Mouse (Mus musculus): ENCODE measurements around the gene Mfap5. TPM values are rescaled to one million over a fixed set of nuclear protein-coding genes. Genes with fewer than 3 reads are reported as not detected.
"Not testable (repeated sequence)": the region's sequence is repeated elsewhere in the genome, so short reads cannot be mapped to it uniquely, and the experiment has no call there.

Gene Mfap5
- total RNA-seq, 2 experiments from 2014 or later = not detected

DNA sequence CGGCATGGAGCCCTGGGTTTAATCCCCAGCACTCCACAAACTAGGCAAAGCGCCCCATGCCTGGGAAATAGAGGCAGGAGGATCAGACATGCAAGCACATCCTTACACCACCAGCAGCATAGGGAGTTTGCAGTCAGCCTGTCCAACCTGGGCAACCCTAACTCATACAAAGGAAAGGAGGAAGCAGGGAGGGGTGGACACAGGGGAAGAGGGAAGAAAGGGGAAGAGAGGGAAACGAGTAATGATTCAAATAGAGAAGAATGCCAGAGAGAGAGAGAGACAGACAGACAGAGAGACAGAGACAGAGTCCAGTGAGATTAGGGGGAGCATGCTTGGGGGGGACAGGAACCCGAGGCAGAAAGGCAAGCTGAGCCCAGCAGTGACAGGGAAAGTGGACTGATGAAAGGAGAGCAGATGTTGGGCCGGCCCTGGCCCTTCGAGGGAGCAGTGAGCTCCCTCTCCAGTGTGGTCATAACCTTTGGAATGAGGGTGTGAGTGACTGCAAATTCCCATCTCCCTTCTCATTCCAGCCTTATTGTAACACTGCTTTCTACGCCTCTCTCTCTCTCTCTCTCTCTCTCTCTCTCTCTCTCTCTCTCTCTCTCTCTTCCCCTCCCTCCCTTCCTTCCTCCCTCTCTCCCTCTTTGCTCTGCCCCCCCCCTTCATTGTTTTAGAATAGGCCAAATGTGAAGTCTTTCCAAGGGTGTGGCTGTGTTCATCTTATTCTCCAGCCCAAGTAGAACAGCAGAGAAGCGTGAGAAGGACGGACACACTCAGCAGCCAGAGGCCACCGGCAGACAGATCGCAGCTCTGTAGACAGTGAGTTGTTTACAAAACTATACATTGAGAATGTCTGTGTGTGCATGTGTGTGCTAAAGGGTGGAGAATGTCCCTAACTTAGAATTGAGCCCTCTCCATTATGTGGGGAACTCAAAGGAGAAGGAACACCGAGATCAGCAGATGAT, 7.6 kb downstream of the Mfap5 start:
- no peak for ATAC-seq (replicated peaks; ENCODE audit: low FRiP score, poor library complexity, severe bottlenecking)

DNA sequence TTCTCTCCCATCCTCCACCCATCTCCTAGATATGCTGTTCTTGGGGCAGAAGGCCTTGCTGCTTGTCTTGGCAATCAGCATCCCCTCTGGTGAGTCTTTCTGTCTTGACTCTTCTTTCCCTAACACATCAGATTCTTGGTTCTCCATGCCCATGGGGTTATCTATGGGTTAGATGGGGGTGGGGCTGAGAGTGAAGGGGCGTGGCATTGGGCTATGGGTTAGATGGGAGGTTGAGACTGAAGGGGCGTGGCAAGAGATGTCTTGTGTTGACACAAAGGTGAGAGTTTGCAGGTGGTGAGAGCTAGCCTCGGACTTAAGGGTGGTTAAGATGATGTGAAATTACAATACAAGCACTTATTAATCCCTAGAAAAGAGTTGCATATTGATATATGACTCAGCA, 8.7 kb downstream of the Mfap5 start:
- no peak for ATAC-seq (replicated peaks; ENCODE audit: low FRiP score, poor library complexity, severe bottlenecking)

DNA sequence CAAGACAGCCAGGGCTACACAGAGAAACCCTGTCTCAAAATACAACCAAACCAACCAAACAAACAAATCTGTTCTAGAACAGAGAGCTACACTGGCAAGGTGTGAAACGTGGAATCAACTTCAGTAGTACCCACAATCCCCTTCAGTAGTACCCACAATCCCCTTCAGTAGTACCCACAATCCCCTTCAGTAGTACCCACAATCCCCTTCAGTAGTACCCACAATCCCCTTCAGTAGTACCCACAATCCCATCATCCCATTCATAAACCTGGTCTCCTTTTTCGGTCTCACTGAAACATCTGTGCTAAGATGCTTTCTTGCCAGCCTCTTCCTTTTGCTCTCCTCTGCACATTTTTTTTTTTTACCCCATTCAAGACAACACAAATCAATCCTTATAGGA, 10.1 kb downstream of the Mfap5 start:
- not testable (repeated sequence) for ATAC-seq (replicated peaks; ENCODE audit: low FRiP score, poor library complexity, severe bottlenecking)

DNA sequence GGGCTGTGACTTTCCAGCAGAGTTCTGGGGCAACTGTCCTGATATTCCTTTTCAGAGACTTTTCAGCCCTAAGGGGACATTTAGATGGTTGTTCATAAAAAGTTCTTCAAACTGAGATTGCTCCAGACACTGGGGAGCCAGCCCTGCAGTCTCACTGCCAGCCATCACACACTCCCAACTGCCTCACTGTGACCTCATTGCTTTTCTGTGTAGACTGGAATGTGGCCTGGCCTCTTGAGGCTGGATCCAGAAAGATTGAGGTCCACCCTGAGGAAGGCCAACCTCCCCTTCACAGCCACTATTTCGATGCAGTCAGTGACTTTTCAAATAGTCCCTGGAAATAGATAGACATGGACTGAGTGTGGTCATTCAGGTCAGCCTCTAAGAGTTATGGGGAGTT, 12.0 kb downstream of the Mfap5 start:
- ATAC-seq (replicated peaks; ENCODE audit: low FRiP score, poor library complexity, severe bottlenecking) = no peak

DNA sequence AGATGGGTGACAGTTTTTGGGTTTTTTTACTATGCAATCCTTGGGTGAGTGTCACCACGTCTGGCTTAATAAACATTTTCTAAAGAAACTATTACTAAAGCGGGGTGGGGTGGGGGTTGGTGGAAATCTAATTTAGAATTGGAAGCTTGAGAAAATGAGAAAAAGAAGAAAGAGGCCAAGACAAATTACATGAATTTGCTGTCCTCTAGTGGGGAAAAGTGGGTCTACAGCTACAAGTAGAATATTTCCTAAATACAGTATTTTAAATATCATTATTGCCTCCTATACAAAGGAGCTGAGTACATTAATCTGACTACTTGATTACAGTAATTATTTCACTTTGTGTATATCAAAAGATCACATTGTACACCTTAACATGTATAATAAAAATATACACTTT, 13.7 kb downstream of the Mfap5 start:
- no peak for ATAC-seq (replicated peaks; ENCODE audit: low FRiP score, poor library complexity, severe bottlenecking)

DNA sequence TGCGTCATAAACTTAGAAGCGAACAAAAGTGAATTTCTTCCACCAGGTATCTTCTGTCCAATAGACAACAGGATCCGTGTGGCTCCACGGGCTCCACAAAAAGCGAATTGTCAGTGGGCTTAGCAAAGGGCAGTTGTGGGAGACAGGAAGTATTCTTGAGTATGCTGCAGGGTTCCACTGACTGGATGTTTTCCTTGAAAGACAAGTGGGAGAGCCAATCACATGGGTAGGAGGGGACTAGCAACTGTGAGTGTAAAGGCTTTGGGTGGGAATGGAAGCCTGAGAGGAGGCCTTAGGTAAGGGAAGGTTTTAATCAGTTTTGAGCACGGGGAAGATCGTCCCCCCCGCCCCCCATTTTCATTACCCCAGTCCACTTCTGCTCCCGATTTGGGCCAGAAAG, 16.9 kb downstream of the Mfap5 start:
- ATAC-seq (replicated peaks; ENCODE audit: low FRiP score, poor library complexity, severe bottlenecking) = no peak

DNA sequence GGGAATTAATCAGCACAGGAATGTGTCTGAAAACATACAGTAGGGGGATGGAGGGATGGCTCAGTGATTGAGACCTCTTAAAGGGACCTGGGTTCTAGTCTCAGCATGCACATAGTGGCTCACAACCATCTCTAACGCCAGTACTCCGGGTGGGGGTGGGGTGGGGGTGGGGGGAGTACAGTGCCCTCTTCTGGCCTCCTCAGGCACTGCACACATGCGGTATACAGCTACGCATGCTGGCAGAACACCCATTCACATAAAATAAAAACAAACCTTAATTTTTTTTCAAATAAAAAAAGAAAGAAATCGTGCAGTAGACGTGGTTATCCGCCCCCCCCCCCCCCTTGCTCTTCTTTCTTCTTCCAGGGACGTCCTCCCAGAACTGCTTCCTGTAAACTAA, 17.6 kb downstream of the Mfap5 start:
- ATAC-seq (replicated peaks; ENCODE audit: low FRiP score, poor library complexity, severe bottlenecking) = no peak

DNA sequence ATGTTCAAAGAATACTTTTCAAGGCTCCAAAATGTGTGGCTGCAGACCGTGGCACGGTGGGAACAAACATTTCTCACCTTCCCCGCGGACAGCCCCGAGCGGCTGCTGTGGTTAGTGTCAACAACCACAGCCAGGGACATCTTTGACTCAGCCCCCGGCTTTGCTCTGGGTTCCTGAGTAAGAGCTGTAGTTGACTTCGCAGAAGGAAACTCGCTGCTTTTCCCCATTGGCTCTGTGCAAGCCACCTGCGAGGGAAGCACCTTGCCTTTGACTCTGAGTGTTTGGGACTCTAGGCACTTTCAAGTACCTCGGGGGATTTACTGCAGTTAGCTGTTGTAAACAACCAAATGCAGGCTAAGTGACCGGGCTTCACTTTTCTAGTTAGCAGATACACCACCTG, 22.0 kb downstream of the Mfap5 start:
- ATAC-seq (replicated peaks; ENCODE audit: low FRiP score, poor library complexity, severe bottlenecking) = no peak

DNA sequence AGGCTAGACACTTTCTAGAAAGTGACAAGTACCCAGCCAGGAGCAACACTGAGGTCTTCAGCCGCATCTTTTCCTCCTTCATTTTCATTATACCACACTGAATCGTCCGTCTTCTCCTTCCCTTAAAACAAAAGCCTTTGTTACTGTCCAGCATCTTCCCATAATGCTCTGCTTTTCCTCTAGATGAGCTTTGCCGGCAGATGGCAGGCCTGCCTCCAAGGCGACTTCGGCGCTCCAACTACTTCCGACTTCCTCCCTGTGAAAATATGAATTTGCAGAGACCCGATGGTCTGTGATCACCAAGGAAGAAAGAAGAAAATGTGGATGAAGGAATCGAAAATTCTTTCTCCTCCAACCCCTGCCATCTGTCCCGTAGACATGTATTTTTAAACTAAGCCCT, 22.5 kb downstream of the Mfap5 start:
- no peak for ATAC-seq (replicated peaks; ENCODE audit: low FRiP score, poor library complexity, severe bottlenecking)

DNA sequence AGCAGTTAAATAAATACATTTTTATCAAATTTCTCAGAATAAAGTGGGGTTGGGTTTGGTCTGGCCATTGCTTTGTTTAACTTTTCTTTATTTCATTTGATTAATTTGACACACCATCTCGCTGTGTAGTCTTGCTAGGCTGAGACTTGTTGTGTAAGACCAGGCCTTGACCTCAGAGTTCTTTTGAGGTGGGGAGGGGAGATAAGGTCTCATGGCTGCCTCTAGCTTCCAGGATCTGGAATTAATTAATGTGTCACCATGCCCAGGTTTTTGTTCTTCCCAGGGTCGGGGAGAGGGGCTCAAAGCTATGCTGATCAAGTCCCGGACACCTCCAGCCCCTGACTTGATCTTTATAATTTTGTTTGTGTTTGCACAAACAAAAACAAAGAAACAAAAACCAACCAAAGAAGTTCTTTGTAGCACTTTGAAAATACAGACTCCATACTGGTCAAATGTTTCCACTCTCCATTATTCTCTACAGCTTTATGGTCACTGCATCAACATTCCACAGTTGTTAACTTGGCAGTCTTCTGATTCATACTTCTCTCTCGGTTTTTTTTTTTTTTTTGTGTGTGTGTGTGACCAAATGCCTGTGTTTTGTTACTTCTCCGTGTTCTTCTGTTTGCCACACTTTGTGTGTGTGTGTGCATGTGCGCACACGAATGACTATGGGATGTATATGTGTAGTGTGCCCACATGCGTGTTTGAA, 26.0 kb downstream of the Mfap5 start:
- ATAC-seq (replicated peaks; ENCODE audit: low FRiP score, poor library complexity, severe bottlenecking) = no peak

DNA sequence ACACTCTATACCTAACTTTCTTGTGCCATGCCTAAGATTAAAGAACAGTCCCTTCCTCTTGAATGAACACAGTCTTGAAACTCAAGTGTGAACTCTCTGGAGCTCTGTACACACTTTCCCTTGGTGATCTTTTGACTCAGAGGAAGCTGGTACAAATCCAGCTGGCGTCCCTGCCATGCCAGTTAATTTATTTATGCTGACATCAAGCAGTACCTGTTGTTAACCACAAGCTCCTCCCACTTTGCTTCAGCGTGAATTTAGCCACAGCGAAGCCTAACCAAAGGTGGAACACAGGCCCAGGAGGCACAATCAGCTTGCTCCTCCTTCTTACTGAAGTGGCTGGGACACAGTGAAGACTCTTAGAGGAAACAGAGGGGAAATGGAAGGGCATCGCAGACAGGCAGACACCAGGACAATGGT, 27.2 kb downstream of the Mfap5 start:
- no peak for ATAC-seq (replicated peaks; ENCODE audit: low FRiP score, poor library complexity, severe bottlenecking)

DNA sequence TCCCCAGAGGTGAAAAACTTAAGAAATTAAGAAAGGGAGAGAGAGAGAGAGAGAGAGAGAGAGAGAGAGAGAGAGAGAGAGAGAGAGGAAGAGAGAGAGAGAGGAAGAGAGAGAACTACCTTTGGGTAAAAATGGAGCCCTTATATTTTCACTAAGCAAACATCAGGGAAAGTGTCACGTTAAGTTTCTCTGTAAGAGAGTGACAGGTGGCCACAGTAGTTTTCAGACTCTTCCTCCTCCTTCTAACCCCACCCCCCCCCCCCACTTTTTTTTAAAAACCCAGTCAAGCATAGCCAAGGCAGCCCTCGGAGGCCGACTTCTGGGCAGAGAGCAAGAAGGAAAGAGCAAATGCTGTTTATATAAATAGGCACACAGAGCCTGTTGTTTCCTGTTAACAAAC, 28.4 kb downstream of the Mfap5 start:
- ATAC-seq (replicated peaks; ENCODE audit: low FRiP score, poor library complexity, severe bottlenecking) = no peak

DNA sequence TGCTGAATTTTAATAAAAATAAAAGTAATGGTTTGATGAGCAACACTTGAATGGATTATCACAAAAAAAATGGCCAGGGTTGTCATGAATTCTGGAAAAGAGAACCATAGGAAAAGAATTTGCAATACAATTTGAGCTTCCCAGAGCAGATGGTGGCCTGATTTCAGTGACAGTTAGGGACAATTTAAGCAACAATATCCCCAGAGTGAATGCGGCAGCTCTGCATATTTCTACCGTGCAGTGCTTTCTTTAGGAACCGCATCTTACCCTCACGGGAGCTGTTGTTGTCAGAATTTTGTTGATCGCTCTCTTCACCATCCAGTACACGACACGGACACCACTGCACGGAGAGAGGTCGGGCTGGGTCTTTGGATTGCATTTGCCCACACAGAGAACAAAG, 33.9 kb downstream of the Mfap5 start:
- no peak for ATAC-seq (replicated peaks; ENCODE audit: low FRiP score, poor library complexity, severe bottlenecking)

DNA sequence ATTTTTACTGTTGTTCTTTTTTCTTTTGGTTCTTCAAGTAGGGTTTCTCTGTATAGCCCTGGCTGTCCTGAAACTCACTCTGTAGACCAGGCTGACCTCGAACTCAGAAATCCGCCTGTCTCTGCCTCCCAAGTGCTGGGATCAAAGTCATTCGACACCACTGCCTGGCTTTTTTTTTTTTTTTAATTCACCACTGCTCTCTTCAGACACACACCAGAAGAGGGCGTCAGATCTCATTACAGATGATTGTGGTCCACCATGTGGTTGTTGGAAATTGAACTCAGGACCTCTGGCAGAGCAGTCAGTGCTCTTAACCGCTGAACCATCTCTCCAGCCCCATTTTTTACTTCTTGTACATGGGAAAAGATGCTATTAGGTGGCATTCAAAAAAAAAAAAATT, 36.8 kb downstream of the Mfap5 start:
- not testable (repeated sequence) for ATAC-seq (replicated peaks; ENCODE audit: low FRiP score, poor library complexity, severe bottlenecking)

DNA sequence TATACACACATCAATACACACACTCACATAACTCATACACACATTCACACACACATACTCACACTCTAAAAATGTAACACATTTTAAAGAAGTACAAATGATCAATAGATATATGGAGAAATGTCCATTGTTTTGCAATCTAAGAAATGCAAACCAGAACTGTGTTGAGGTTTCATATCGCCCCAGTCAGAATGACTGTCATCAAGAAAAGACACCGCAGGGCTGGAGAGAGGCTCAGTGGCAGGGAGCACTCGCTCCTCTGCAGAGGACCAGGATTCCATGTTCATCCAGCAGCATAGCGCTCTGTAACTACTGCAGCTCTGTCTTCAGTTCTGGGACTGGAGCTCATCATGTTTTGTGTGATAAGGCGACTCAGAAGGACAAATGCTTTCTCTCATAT, 37.9 kb downstream of the Mfap5 start:
- ATAC-seq (replicated peaks; ENCODE audit: low FRiP score, poor library complexity, severe bottlenecking) = no peak

DNA sequence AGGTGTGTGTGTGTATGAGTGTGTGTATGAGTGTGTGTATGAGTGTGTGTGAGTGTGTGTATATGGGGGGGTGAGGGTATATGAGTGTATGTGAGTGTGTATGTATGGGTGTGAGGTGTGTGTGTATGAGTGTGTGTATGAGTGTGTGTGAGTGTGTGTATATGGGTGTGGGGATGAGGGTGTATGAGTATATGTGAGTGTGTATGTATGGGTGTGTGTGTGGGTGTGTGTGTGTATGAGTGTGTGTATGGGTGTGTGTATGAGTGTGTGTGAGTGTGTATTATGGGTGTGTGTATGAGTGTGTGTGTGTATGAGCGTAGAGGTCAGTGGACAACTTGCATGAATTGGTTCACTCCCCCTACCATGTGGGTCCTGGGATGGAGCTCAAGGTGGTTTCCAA, 39.0 kb downstream of the Mfap5 start:
- no peak for ATAC-seq (replicated peaks; ENCODE audit: low FRiP score, poor library complexity, severe bottlenecking)

DNA sequence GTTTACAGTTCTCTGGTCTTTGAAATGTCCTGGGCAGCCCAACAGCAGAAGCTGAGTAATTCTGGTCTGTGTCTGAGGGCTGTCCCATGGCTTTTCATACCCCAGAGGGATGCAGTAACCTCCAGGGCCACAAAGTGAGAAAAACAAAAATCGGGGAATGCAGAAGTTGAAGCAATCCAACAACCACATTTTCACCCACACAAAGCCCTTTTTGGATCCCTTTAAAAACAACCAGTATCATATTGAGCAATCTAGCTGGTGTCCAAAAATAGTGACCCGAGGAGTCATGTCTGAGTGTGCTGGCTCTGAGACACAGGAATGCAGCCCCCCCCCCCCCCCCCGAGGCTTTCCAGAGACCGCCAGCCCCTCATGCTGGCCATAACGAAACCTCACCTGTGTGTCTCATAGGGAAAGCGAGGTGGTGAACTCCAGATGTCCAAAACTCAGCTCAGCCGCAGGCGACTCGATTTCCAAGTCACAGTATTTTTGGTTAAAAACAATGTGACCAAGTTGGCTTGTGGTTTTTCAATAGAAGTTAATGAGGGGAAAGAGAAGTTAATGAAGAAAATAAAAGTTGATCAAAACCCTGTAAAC, 39.7 kb downstream of the Mfap5 start:
- ATAC-seq (replicated peaks; ENCODE audit: low FRiP score, poor library complexity, severe bottlenecking) = no peak

DNA sequence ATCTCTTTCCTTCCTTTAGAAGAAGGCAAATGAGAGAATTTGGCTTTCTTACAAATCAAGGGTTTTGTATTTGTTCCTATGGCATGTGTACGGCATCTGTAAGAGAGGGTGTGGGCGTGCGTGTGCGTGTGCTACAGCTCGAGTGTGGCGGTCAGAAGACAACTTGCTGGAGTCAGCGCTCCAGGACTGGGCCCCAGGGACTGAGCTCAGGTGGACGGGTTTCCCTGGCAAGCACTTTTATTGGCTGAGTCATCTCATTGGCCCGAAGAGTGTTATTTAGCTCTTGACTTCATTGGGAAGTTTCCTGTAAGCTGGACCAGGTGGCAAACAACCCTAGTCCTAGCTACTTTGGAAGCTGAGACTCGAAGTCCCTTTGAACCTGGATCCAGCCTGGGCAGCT, 40.3 kb downstream of the Mfap5 start:
- ATAC-seq (replicated peaks; ENCODE audit: low FRiP score, poor library complexity, severe bottlenecking) = no peak

DNA sequence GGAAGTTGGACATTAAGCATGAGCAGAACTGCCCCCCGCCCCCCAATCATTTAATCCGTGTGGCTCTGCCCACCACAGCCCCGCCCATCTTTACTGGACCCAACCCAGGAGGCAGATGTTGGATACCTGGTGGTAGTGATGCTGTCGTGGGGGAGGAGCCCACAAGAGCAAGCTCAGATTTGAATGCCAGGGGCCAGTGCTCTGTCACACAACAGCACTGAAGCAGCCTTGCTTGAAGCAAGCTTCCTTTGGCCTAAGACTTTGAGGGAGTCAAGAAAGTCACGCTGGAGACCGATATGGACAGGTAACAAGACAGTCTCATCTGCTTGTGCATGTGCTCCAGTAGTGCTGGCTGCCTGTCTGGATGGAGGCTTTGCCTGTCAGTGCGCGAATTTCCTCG, 48.0 kb downstream of the Mfap5 start, which contains the start of gene Aicda:
Gene Aicda, plus strand, starts transcription at position 196 of the 400 bp plus-strand sequence.
- no peak for ATAC-seq (replicated peaks; ENCODE audit: low FRiP score, poor library complexity, severe bottlenecking)

DNA sequence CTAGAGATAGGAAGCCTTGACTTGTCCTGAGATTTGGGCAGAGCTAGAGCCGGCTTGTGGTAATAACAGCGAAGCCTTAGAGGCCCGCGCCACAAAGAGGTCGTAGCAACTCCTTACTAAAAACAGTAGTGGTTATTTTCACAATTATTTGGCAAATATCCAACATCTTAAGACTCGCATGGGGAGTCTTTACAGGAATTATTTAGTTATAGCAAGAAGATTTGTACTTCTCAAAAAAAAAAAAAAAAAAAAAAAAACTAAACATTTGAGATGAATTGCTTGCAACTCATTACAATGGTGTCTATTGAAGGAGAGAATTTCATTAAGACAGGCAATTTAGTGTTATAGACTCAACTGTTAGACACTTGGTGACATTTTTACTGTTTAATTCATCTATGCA, 48.5 kb downstream of the Mfap5 start:
- no peak for ATAC-seq (replicated peaks; ENCODE audit: low FRiP score, poor library complexity, severe bottlenecking)

DNA sequence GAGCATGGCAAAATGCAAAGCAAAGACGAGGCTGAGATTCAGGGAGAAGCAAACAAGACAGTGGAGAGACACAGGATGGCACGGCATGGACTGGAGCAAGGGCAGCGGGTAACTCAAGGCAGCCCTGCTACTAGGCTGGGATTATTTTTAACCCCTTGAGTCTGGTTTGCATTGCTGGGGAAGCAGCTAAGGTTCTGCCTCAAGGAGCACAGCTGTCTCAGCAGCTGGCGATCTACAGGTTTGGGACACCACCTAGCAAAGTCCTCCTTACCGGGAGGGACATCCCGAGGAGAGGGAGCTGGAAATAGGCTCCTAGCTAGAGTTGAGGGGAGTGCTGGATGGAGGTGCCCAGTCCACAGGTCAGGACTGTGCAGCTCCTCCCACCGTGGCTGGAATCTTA, 49.6 kb downstream of the Mfap5 start:
- ATAC-seq (replicated peaks; ENCODE audit: low FRiP score, poor library complexity, severe bottlenecking) = no peak
